Mouse (Mus musculus) embryo, embryonic 11.5 days (tissue): ENCODE measurements around the gene Slc27a2.
"Not testable (repeated sequence)": the region's sequence is repeated elsewhere in the genome, so short reads cannot be mapped to it uniquely, and the experiment has no call there.

ENCODE experiments used
- DNase-seq: peaks from one replicate; pipeline ENCODE4 v3.0.0-alpha.2; 2012; ENCODE audit warnings: low read depth, low spot score

Slc27a2 gene

GRCm38 (mm10) chr2:126601918-126602600 is 49.9 kb downstream of the Slc27a2 start:
- no peak for DNase-seq

- no peak for DNase-seq
Observed at GRCm38 (mm10) chr2:126606061-126606687, 54.0 kb downstream of the Slc27a2 start.

GRCm38 (mm10) chr2:126606688-126607062 is 54.5 kb downstream of the Slc27a2 start:
- no peak for DNase-seq

- DNase-seq, result no peak
Observed at GRCm38 (mm10) chr2:126607553-126608203, 55.5 kb downstream of the Slc27a2 start.

- DNase-seq, result not testable (repeated sequence)
Observed at GRCm38 (mm10) chr2:126609600-126609999, 57.4 kb downstream of the Slc27a2 start.

- no peak for DNase-seq
Observed at GRCm38 (mm10) chr2:126615355-126615754, 63.1 kb downstream of the Slc27a2 start.

- no peak for DNase-seq
Observed at GRCm38 (mm10) chr2:126618470-126619179, 66.4 kb downstream of the Slc27a2 start.

- no peak for DNase-seq
Observed at GRCm38 (mm10) chr2:126619249-126619704, 67.1 kb downstream of the Slc27a2 start, which contains the start of gene Hdc. Gene Hdc (minus strand): TSS chr2:126619299.

- DNase-seq, result no peak
Observed at GRCm38 (mm10) chr2:126622455-126622854, 70.2 kb downstream of the Slc27a2 start.

- DNase-seq, result no peak
Observed at GRCm38 (mm10) chr2:126623138-126623537, 70.9 kb downstream of the Slc27a2 start.

GRCm38 (mm10) chr2:126628455-126628995 is 76.3 kb downstream of the Slc27a2 start:
- peak; percentile 22 for DNase-seq

GRCm38 (mm10) chr2:126633165-126633564 is 81.0 kb downstream of the Slc27a2 start:
- DNase-seq, result no peak

GRCm38 (mm10) chr2:126635939-126636823 is 84.0 kb downstream of the Slc27a2 start:
- no peak for DNase-seq
